Mouse (Mus musculus) CD4-positive, CD25-positive, alpha-beta regulatory T cell, adult 9 weeks (primary cell): ENCODE results near the gene Qsox2. TPM values are rescaled to one million over a fixed set of nuclear protein-coding genes. Genes with fewer than 3 reads are reported as not detected.

Experiments
- polyA plus RNA-seq: library from polyadenylated mRNA; unstranded; fragments of 100-300 nt; shearing (Covaris generic); gene quantifications from one replicate; pipeline ENCODE4 v1.2.1, GENCODE M21; 2017

The Qsox2 gene
- polyA plus RNA-seq, result 1.6 TPM

GRCm38 (mm10) chr2:26237290-26237782, at the start of gene Qsox2:
Gene Qsox2 (minus strand): TSS chr2:26237525.

DNA sequence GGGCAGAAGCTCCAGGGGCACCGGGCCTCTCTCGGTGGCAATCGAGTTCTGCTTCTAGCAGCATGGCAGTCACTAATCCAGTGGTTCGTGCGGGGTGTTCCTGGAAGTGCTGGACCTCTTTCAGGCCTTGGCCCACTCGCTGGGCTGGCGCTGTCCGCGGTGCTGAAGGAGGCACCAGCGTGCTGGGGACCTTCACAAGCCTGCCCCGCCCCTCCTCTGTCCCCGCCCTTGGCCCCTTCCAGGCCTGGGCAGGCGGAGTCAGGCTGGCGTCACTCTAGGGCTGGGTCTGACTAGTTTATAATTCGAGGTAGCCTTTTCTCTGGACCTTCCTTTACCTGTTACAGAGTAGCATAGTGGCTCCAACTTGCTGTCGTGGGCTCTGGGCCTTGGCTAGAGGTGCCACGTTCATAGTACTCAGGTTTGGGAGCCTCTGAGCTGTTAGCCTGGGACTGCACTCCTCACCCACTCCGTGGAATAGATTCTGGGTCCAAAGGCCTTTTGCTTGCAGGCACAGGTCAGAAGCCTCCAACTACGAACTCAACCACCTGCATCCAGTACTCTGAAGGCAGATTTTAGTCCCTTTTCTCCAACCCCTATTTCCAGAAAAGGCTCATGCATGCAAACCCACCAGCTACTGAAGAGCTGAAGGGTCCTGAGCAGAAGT, 29.1 kb downstream of the Qsox2 start, which contains the start of gene Lhx3:
TSS of gene Lhx3 (minus strand) at position 164 of the 664 bp plus-strand sequence.

Other genes with a start within 250 kb of the Qsox2 start
- gene Ubac1, start 215.8 kb downstream of the Qsox2 start, polyA plus RNA-seq, result 25.3 TPM
- gene Nacc2, start 114.3 kb downstream of the Qsox2 start, polyA plus RNA-seq, result 1.8 TPM
- not detected for gene Lhx3, start 29.2 kb downstream of the Qsox2 start, polyA plus RNA-seq
- not detected for gene Ccdc187, start 57.0 kb upstream of the Qsox2 start, polyA plus RNA-seq
- 5.7 TPM for gene Gpsm1, start 78.0 kb upstream of the Qsox2 start, polyA plus RNA-seq
- gene Dnlz, start 114.6 kb upstream of the Qsox2 start, polyA plus RNA-seq, result 10.2 TPM
- gene Card9, start 123.4 kb upstream of the Qsox2 start, polyA plus RNA-seq, result 2.4 TPM
- 65.3 TPM for gene Snapc4, start 143.1 kb upstream of the Qsox2 start, polyA plus RNA-seq
- gene Entr1, start 151.8 kb upstream of the Qsox2 start, polyA plus RNA-seq, result 29.4 TPM
- 80.0 TPM for gene Pmpca, start 151.8 kb upstream of the Qsox2 start, polyA plus RNA-seq
- gene Inpp5e, start 171.7 kb upstream of the Qsox2 start, polyA plus RNA-seq, result 16.7 TPM
- 68.9 TPM for gene Sec16a, start 207.7 kb upstream of the Qsox2 start, polyA plus RNA-seq